Mouse (Mus musculus) cerebellum, adult 2 months (tissue): Measurements from ENCODE around the gene Zfp429. TPM values are rescaled to one million over a fixed set of nuclear protein-coding genes. Genes with fewer than 3 reads are reported as not detected.
"Not testable (repeated sequence)": the region's sequence is repeated elsewhere in the genome, so short reads cannot be mapped to it uniquely, and the experiment has no call there.

Experiments
- DNase-seq, 2 experiments: peaks; one replicate each; pipeline ENCODE4 v3.0.0; 2021
- H3K27ac ChIP-seq: fragments of 200-500 bp; 2 replicates; pipeline ENCODE4 v1.5.1; 2012; ENCODE audit warnings: low read length, control low read depth, inconsistent platforms; ENCODE audit not compliant: insufficient read depth
- H3K27me3 ChIP-seq: fragments of 200-500 bp; 2 replicates; pipeline ENCODE4 v1.6.1; 2012; ENCODE audit warnings: inconsistent platforms, mild to moderate bottlenecking, low read length, moderate library complexity; ENCODE audit not compliant: control insufficient read depth, insufficient read depth
- H3K4me1 ChIP-seq: fragments of 200-500 bp; 2 replicates; pipeline ENCODE4 v1.6.1; 2011; ENCODE audit warnings: low read length; ENCODE audit not compliant: control insufficient read depth, insufficient read depth
- H3K4me3 ChIP-seq: fragments of 200-500 bp; replicated peaks from 2 replicates; pipeline ENCODE3; 2011; ENCODE audit warnings: mild to moderate bottlenecking, low read depth, low read length, control low read depth; ENCODE audit not compliant: insufficient read depth
- CTCF ChIP-seq: fragments of 200-500 bp; IDR thresholded peaks from 2 replicates; pipeline ENCODE4 v1.5.1; 2011; ENCODE audit warnings: low read depth, mild to moderate bottlenecking, control low read depth, low read length, moderate library complexity, borderline replicate concordance; ENCODE audit not compliant: insufficient read depth
- POLR2A ChIP-seq: fragments of 200-500 bp; IDR thresholded peaks from 2 replicates; pipeline ENCODE4 v1.6.1; 2011; ENCODE audit warnings: low read length, control low read depth, borderline replicate concordance; ENCODE audit not compliant: insufficient read depth
- WGBS: fragments of 180-500 bp; shearing (Covaris S2); methylation state at CpG from one replicate; pipeline ENCODE4 v1.1.7; 2018; 5-methylcytosine and 5-hydroxymethylcytosine counted together
- polyA plus RNA-seq: library from polyadenylated mRNA; depleted of rRNA; stranded (reverse); fragments of >200 nt; gene quantifications from 2 replicates; pipeline ENCODE4 v1.2.3, GENCODE M21; 2012; rRNA removed

Zfp429 gene
- polyA plus RNA-seq, 1 experiment: 3.2 TPM

GRCm38 (mm10) chr13:67415759-67416158 lies 16.1 kb upstream of the Zfp429 start:
- Histone ChIP-seq H3K27me3 (no peaks in the 10 kb centered on the region; the same call in 1 of the 2 replicates), H3K4me3 (no peak overlapping the region), H3K27ac (no peak overlapping the region), H3K4me1 (no peaks in the 10 kb centered on the region)
- 82% methylated on average over 6 of the region's 6 CpGs for WGBS
- no peak for DNase-seq
- TF ChIP-seq POLR2A (no peak), CTCF (no peak)

- 62% methylated on average over 3 of the region's 3 CpGs for WGBS
- DNase-seq: not testable (repeated sequence)
These were observed 14.0 kb upstream of the Zfp429 start for GRCm38 (mm10) chr13:67413634-67414033.

GRCm38 (mm10) chr13:67376255-67376654 lies 23.4 kb downstream of the Zfp429 start:
- not testable (repeated sequence) for H3K4me3 ChIP-seq, DNase-seq, H3K4me1 ChIP-seq, H3K27ac ChIP-seq, H3K27me3 ChIP-seq
- whole genome bisulfite sequencing: 78% methylated on average over 3 of the region's 3 CpGs

More at GRCm38 (mm10) chr13:67413634-67414033, 14.0 kb upstream of the Zfp429 start:
- H3K4me3 ChIP-seq, H3K4me1 ChIP-seq, H3K27ac ChIP-seq, H3K27me3 ChIP-seq: not testable (repeated sequence)

GRCm38 (mm10) chr13:67375050-67375911 lies 24.3 kb downstream of the Zfp429 start, which contains the start of the genes Gm28041 and Zfp456:
Gene Gm28041, minus strand, starts transcription at chr13:67375733.
Gene Zfp456, minus strand, starts transcription at chr13:67375810.
- not testable (repeated sequence) for H3K4me1 ChIP-seq, H3K27me3 ChIP-seq, H3K27ac ChIP-seq
- H3K4me3 ChIP-seq: peak within 1 kb of the TSS; percentile 64
- 19% methylated on average over 13 of the region's 15 CpGs for WGBS
- peak; percentile 43 to 45 for DNase-seq

GRCm38 (mm10) chr13:67360131-67360744 lies 39.4 kb downstream of the Zfp429 start, which contains the start of the genes Gm28044 and Zfp953:
Gene Gm28044, minus strand, starts transcription at chr13:67360536.
Gene Zfp953, minus strand, starts transcription at chr13:67360605.
- WGBS: 1% methylated on average over 15 of the region's 15 CpGs
- no peaks in the 10 kb centered on the region for H3K4me1 ChIP-seq
- no peaks in the 10 kb centered on the region for H3K27me3 ChIP-seq
- TF ChIP-seq POLR2A (peak; percentile 44; the same call in 1 of the 2 replicates), CTCF (no peak)
- H3K4me3 ChIP-seq: peak within 1 kb of the TSS; percentile 89
- H3K27ac ChIP-seq: 0 out of 2 replicates have a peak within 1 kb of the TSS, but pooled peaks have one; percentile 4
- DNase-seq: peak; percentile 89 to 91

GRCm38 (mm10) chr13:67351854-67352253 lies 47.8 kb downstream of the Zfp429 start:
- no peak for DNase-seq
- no peak overlapping the region for H3K4me3 ChIP-seq
- H3K4me1 ChIP-seq: no peaks in the 10 kb centered on the region
- H3K27me3 ChIP-seq: no peaks in the 10 kb centered on the region
- H3K27ac ChIP-seq: no peak overlapping the region
- TF ChIP-seq CTCF: no peak
- no peak for TF ChIP-seq POLR2A

- TF ChIP-seq CTCF: no peak
- TF ChIP-seq POLR2A: no peak
- 90% methylated on average over 2 of the region's 2 CpGs for WGBS
- no peaks in the 10 kb centered on the region for H3K27me3 ChIP-seq
These were observed 56.2 kb downstream of the Zfp429 start for GRCm38 (mm10) chr13:67343422-67343821.

More at GRCm38 (mm10) chr13:67343422-67343821, 56.2 kb downstream of the Zfp429 start:
- no peaks in the 10 kb centered on the region for H3K4me1 ChIP-seq
- H3K27ac ChIP-seq: no peak overlapping the region
- no peak for DNase-seq
- H3K4me3 ChIP-seq: no peak overlapping the region

Other genes with a start within 250 kb of the Zfp429 start
- 3.0 and 3.1 TPM in 2 replicates for gene Rsl1, start 226.6 kb downstream of the Zfp429 start, polyA plus RNA-seq
- 0.84 and 1.1 TPM in 2 replicates for gene Zfp455, start 205.3 kb downstream of the Zfp429 start, polyA plus RNA-seq
- 4.0 TPM in 2 replicates for gene Zfp458, start 121.4 kb downstream of the Zfp429 start, polyA plus RNA-seq
- 2.9 and 3.4 TPM in 2 replicates for gene Zfp457, start 93.3 kb downstream of the Zfp429 start, polyA plus RNA-seq
- gene Zfp595, start 67.2 kb downstream of the Zfp429 start, polyA plus RNA-seq: 2.3 and 2.4 TPM in 2 replicates
- 0.43 TPM in 1 of 2 replicates, not detected in the other for gene Gm28044, start 39.3 kb downstream of the Zfp429 start, polyA plus RNA-seq
- gene Zfp953, start 39.2 kb downstream of the Zfp429 start, polyA plus RNA-seq: 0.44 and 0.59 TPM in 2 replicates
- not detected in 2 replicates for gene Gm28041, start 24.1 kb downstream of the Zfp429 start, polyA plus RNA-seq
- 0.30 and 0.77 TPM in 2 replicates for gene Zfp456, start 24.0 kb downstream of the Zfp429 start, polyA plus RNA-seq
- 0.97 and 1.0 TPM in 2 replicates for gene Zfp459, start 21.6 kb upstream of the Zfp429 start, polyA plus RNA-seq
- 7.4 and 8.4 TPM in 2 replicates for gene Zfp874a, start 51.8 kb upstream of the Zfp429 start, polyA plus RNA-seq
- 10.0 and 12.6 TPM in 2 replicates for gene Zfp874b, start 84.4 kb upstream of the Zfp429 start, polyA plus RNA-seq
- 7.1 and 7.7 TPM in 2 replicates for gene Zfp58, start 100.7 kb upstream of the Zfp429 start, polyA plus RNA-seq
- gene Gm26965, start 126.3 kb upstream of the Zfp429 start, polyA plus RNA-seq: not detected in 2 replicates
- 27.9 and 29.0 TPM in 2 replicates for gene Zfp87, start 126.4 kb upstream of the Zfp429 start, polyA plus RNA-seq
- gene Zfp748, start 154.0 kb upstream of the Zfp429 start, polyA plus RNA-seq: 6.8 and 7.0 TPM in 2 replicates
- 3.8 TPM in 2 replicates for gene Zfp729b, start 209.9 kb upstream of the Zfp429 start, polyA plus RNA-seq
- gene Gm49345, start 237.9 kb upstream of the Zfp429 start, polyA plus RNA-seq: not detected in 2 replicates
- 4.2 and 5.1 TPM in 2 replicates for gene Zfp729a, start 238.0 kb upstream of the Zfp429 start, polyA plus RNA-seq